ENCODE assay signal across 17 mouse cellular contexts in genomic region chr14:67123300-67123699, GRCm38 (mm10).
DNase-seq lines count a peak whose midpoint lies in the region.
"Had no signal": no experiment of that assay in that cellular context is flagged by ENCODE, and none has a peak within 500 bp of the region (broad histone marks: within the 10 kb centered on the region; RNA-seq: fewer than 3 reads in every experiment).

No protein-coding gene starts in this region.

- intact Hi-C loops in left cerebral cortex, postnatal 4 days (cut with DNase I) = no loop called here
- intact Hi-C loops in left cerebral cortex, postnatal 25 days (cut with DNase I) = loop anchor here (1.0 to 5.0 kb wide), 2 partner anchors 18 to 64 kb away; no protein-coding TSS in a partner anchor

- 85% methylated on average over 7 of the region's 7 CpGs for WGBS in midbrain, embryonic 10.5 days

- H3K36me3 ChIP-seq in midbrain, embryonic 10.5 days = no peaks in the 10 kb centered on the region
- H3K36me3 ChIP-seq: midbrain, embryonic 12.5 days had no signal

- peak; percentile 70 for DNase-seq in left cerebral cortex, adult 11 months (ENCODE audit: low spot score)
- no peak for DNase-seq in left cerebral cortex, postnatal 4 days
- DNase-seq in frontal cortex, postnatal 10 days (ENCODE audit: low spot score in 2 of 2) = peak; percentile 44 to 75
- peak; percentile 72 to 95 for DNase-seq in left cerebral cortex, postnatal 25 days (ENCODE audit: low spot score in 2 of 2)
- peak; percentile 85 for DNase-seq in telencephalon, adult 2 months (ENCODE audit: low read depth, low spot score)
- DNase-seq in midbrain, embryonic 10.5 days (ENCODE audit: low spot score) = no peak
- DNase-seq in cerebellum, adult 8-10 months = no peak
- DNase-seq: adrenal gland, adult 2 months; cerebellum, adult 11-12 months; heart, postnatal 10 days; kidney, adult 9 months; kidney, postnatal 36 days; liver; thymus, postnatal 36 days had no signal

- H3K4me1 ChIP-seq in midbrain, embryonic 10.5 days = peaks cover 5% of the 10 kb centered on the region; the same call in 1 of the 2 replicates
- H3K4me1 ChIP-seq: midbrain, embryonic 12.5 days had no signal

- no peaks in the 10 kb centered on the region for H3K9me3 ChIP-seq in midbrain, embryonic 10.5 days (replicated peaks)
- H3K9me3 ChIP-seq: forebrain, embryonic 13.5 days; midbrain, embryonic 12.5 days had no signal

- H3K4me3 ChIP-seq in midbrain, embryonic 10.5 days = no peak overlapping the region
- H3K4me3 ChIP-seq: forebrain, embryonic 13.5 days; midbrain, embryonic 12.5 days had no signal

- no peak overlapping the region for H3K27ac ChIP-seq in midbrain, embryonic 10.5 days (replicated peaks)
- H3K27ac ChIP-seq: forebrain, embryonic 13.5 days; hindbrain, embryonic 14.5 days; midbrain, embryonic 12.5 days had no signal

- H3K27me3 ChIP-seq in midbrain, embryonic 10.5 days (ENCODE audit: low read depth, poor library complexity, severe bottlenecking) = 0 out of 2 replicates have a peak, but pooled peaks cover 6% of the 10 kb centered on the region
- H3K27me3 ChIP-seq: forebrain, embryonic 13.5 days had no signal

Comparison
In these comparisons a context has a peak if more than half of its experiments do, and no peak if none do; other contexts are left out.
1. DNase-seq: peak in left cerebral cortex, adult 11 months (single experiment), frontal cortex, postnatal 10 days (2 of 2), left cerebral cortex, postnatal 25 days (2 of 2) and telencephalon, adult 2 months (single experiment); none in left cerebral cortex, postnatal 4 days (single experiment), midbrain, embryonic 10.5 days (single experiment) and cerebellum, adult 8-10 months (single experiment).